Comparison of ENCODE assay signal across 8 mouse cellular contexts in genomic region chr6:86816586-86816985, GRCm38 (mm10). TPM values are rescaled to one million over a fixed set of nuclear protein-coding genes. Genes with fewer than 3 reads are reported as not detected.
DNase-seq lines count a peak whose midpoint lies in the region; ATAC-seq and TF ChIP-seq lines count a peak whose summit lies in the region.

No protein-coding gene starts in this region.

- 20% methylated on average over 8 of the region's 8 CpGs for WGBS in liver, postnatal 0 days (ENCODE audit: insufficient replicate concordance)
- 18% methylated on average over 8 of the region's 8 CpGs for WGBS in liver, embryonic 11.5 days
- WGBS in midbrain, embryonic 15.5 days, result 23% methylated on average over 8 of the region's 8 CpGs

- H3K36me3 ChIP-seq in liver, postnatal 0 days (replicated peaks; ENCODE audit: insufficient read depth, low read length), result no peaks in the 10 kb centered on the region
- no peaks in the 10 kb centered on the region for H3K36me3 ChIP-seq in liver, embryonic 11.5 days (ENCODE audit: control insufficient read depth, insufficient read depth, low read length)
- no peaks in the 10 kb centered on the region for H3K36me3 ChIP-seq in midbrain, embryonic 15.5 days (replicated peaks)

- H3K4me3 ChIP-seq in liver, postnatal 0 days (ENCODE audit: low read depth, low read length), result no peak overlapping the region
- no peak overlapping the region for H3K4me3 ChIP-seq in liver, embryonic 11.5 days (ENCODE audit: low read depth, low read length)
- no peak overlapping the region for H3K4me3 ChIP-seq in midbrain, embryonic 15.5 days

- no peak overlapping the region for H3K27ac ChIP-seq in liver, postnatal 0 days (ENCODE audit: low read depth)
- no peak overlapping the region for H3K27ac ChIP-seq in liver, embryonic 11.5 days (ENCODE audit: low read depth, low read length)
- no peak overlapping the region for H3K27ac ChIP-seq in midbrain, embryonic 15.5 days

- no peaks in the 10 kb centered on the region for H3K9me3 ChIP-seq in liver, postnatal 0 days (ENCODE audit: low read length)
- H3K9me3 ChIP-seq in liver, embryonic 11.5 days (ENCODE audit: control insufficient read depth, low read length), result no peaks in the 10 kb centered on the region
- H3K9me3 ChIP-seq in midbrain, embryonic 15.5 days, result no peaks in the 10 kb centered on the region

- peak; percentile 38 for DNase-seq in adrenal gland, adult 2 months
- no peak for DNase-seq in adrenal gland, adult 8-10 months
- no peak for DNase-seq in liver, postnatal 0 days
- no peak for DNase-seq in liver, embryonic 11.5 days (ENCODE audit: low spot score)
- DNase-seq in lung, postnatal 10 days, result peak; percentile 68
- no peak for DNase-seq in urinary bladder, postnatal 25 days (ENCODE audit: low spot score)

- H3K9ac ChIP-seq in liver, postnatal 0 days (replicated peaks), result no peak overlapping the region
- no peak overlapping the region for H3K9ac ChIP-seq in liver, embryonic 11.5 days (ENCODE audit: low read depth, low read length)
- no peak overlapping the region for H3K9ac ChIP-seq in midbrain, embryonic 15.5 days

- TF ChIP-seq EP300 in liver, postnatal 0 days (IDR thresholded peaks at IDR 0.05; ENCODE audit: low read depth), result no peak

- no peaks in the 10 kb centered on the region for H3K27me3 ChIP-seq in liver, postnatal 0 days (ENCODE audit: insufficient read depth, low read length)
- H3K27me3 ChIP-seq in liver, embryonic 11.5 days (replicated peaks; ENCODE audit: control insufficient read depth, insufficient read depth, low read length), result no peaks in the 10 kb centered on the region
- H3K27me3 ChIP-seq in midbrain, embryonic 15.5 days (replicated peaks), result no peaks in the 10 kb centered on the region

- ATAC-seq in liver, postnatal 0 days, result no peak
- no peak for ATAC-seq in liver, embryonic 11.5 days (replicated peaks; ENCODE audit: low FRiP score)
- ATAC-seq in erythroid progenitor cell, adult 5-6 weeks (replicated peaks; ENCODE audit: low FRiP score, poor library complexity, severe bottlenecking), result peak; percentile 59; the same call in 1 of the 2 replicates
- no peak for ATAC-seq in midbrain, embryonic 15.5 days (replicated peaks)

- H3K4me2 ChIP-seq in liver, postnatal 0 days (ENCODE audit: low read depth, low read length), result no peak overlapping the region
- no peak overlapping the region for H3K4me2 ChIP-seq in liver, embryonic 11.5 days
- H3K4me2 ChIP-seq in midbrain, embryonic 15.5 days, result no peak overlapping the region

- no peaks in the 10 kb centered on the region for H3K4me1 ChIP-seq in liver, postnatal 0 days (ENCODE audit: insufficient read depth)
- peaks cover 12% of the 10 kb centered on the region for H3K4me1 ChIP-seq in liver, embryonic 11.5 days (replicated peaks; ENCODE audit: control insufficient read depth, insufficient read depth, low read length)
- H3K4me1 ChIP-seq in midbrain, embryonic 15.5 days, result peaks cover 10% of the 10 kb centered on the region

- peak; percentile 68 for TF ChIP-seq CTCF in liver, postnatal 0 days (IDR thresholded peaks at IDR 0.05; ENCODE audit: low read depth)

RNA-seq across cellular contexts. Expression of gene Anxa4, which starts 23.2 kb away (rescaled TPM):
- total RNA-seq in adrenal gland, adult 2 months (2021), result 10 to 100 TPM; 69.6 to 78.0 TPM
- 16.7 TPM in 2 replicates for polyA plus RNA-seq in adrenal gland, adult 2 months (2012; rRNA removed)
- total RNA-seq in adrenal gland, adult 8-10 months (2022), result 100 to 1,000 TPM in 1 of 4 experiments, 10 to 100 TPM in 3; 77.0 to 102 (median 86.9) TPM
- polyA plus RNA-seq in liver, postnatal 0 days (2015; fragmentation: Nextera tagmentation; extraction: Ambion mirVana), result 32.5 and 32.7 TPM in 2 replicates
- 41.8 and 43.0 TPM in 2 replicates for polyA plus RNA-seq in liver, embryonic 11.5 days (2014; fragmentation: Nextera tagmentation; extraction: Ambion mirVana)
- 0.72 and 16.8 TPM in 2 replicates for total RNA-seq in erythroid progenitor cell, adult 5-6 weeks (2015; ENCODE audit: low replicate concordance)
- total RNA-seq in erythroid progenitor cell, adult 5-6 weeks (2017; ENCODE audit: low replicate concordance), result 5.1 and 8.6 TPM in 2 replicates
- 5.5 and 5.9 TPM in 2 replicates for polyA plus RNA-seq in midbrain, embryonic 15.5 days (2015; fragmentation: Nextera tagmentation; extraction: Ambion mirVana)

RNA-seq across cellular contexts. Expression of gene Aak1, which starts 32.7 kb away (rescaled TPM):
- 100 to 1,000 TPM in 1 of 2 experiments, 10 to 100 TPM in 1; 97.0 to 100 TPM for total RNA-seq in adrenal gland, adult 2 months (2021)
- 23.0 and 30.3 TPM in 2 replicates for polyA plus RNA-seq in adrenal gland, adult 2 months (2012; rRNA removed)
- 100 to 1,000 TPM; 129 to 147 (median 132) TPM for total RNA-seq in adrenal gland, adult 8-10 months (2022)
- 1.9 and 2.2 TPM in 2 replicates for polyA plus RNA-seq in liver, postnatal 0 days (2015; fragmentation: Nextera tagmentation; extraction: Ambion mirVana)
- 13.1 TPM in 2 replicates for polyA plus RNA-seq in liver, embryonic 11.5 days (2014; fragmentation: Nextera tagmentation; extraction: Ambion mirVana)
- total RNA-seq in erythroid progenitor cell, adult 5-6 weeks (2015; ENCODE audit: low replicate concordance), result 18.4 and 39.4 TPM in 2 replicates
- total RNA-seq in erythroid progenitor cell, adult 5-6 weeks (2017; ENCODE audit: low replicate concordance), result 10.5 and 15.8 TPM in 2 replicates
- 44.0 and 51.8 TPM in 2 replicates for polyA plus RNA-seq in midbrain, embryonic 15.5 days (2015; fragmentation: Nextera tagmentation; extraction: Ambion mirVana)

Comparison
In these comparisons a context has a peak if more than half of its experiments do, and no peak if none do; other contexts are left out.
1. DNase-seq: peak in adrenal gland, adult 2 months (single experiment) and lung, postnatal 10 days (single experiment); none in adrenal gland, adult 8-10 months (single experiment), liver, postnatal 0 days (single experiment), liver, embryonic 11.5 days (single experiment) and urinary bladder, postnatal 25 days (single experiment).